Mouse (Mus musculus) embryonic facial prominence, embryonic 10.5 days (tissue): ENCODE measurements at regions not wholly inside any gene's neighbourhood (a gene's known extent, or its start where the extent isn't known, plus 50 kb on each side); places are given as distances from the start of the nearest gene placed in this dataset.

Experiments
- DNase-seq: peaks from one replicate; pipeline ENCODE4 v3.0.0-alpha.2; 2017; ENCODE audit warnings: low spot score
- H3K27ac ChIP-seq: fragments of 300-500 bp; sonication (generic); replicated peaks from 2 replicates; pipeline ENCODE4 v1.5.1; 2016; ENCODE audit warnings: mild to moderate bottlenecking
- H3K27me3 ChIP-seq: fragments of 300-500 bp; sonication (generic); replicated peaks from 2 replicates; pipeline ENCODE4 v1.6.1; 2016; ENCODE audit warnings: low read depth, mild to moderate bottlenecking; ENCODE audit not compliant: poor library complexity, severe bottlenecking
- H3K36me3 ChIP-seq: fragments of 300-500 bp; sonication (generic); replicated peaks from 2 replicates; pipeline ENCODE4 v1.6.1; 2016; ENCODE audit warnings: mild to moderate bottlenecking, moderate library complexity
- H3K4me1 ChIP-seq: fragments of 300-500 bp; sonication (generic); 2 replicates; pipeline ENCODE4 v1.6.1; 2016
- H3K4me3 ChIP-seq: fragments of 300-500 bp; sonication (generic); 2 replicates; pipeline ENCODE4 v1.5.1; 2016; ENCODE audit warnings: mild to moderate bottlenecking, moderate library complexity
- H3K9me3 ChIP-seq: fragments of 300-500 bp; sonication (generic); 2 replicates; pipeline ENCODE4 v1.6.1; 2016; ENCODE audit warnings: mild to moderate bottlenecking
- WGBS: fragments of 180-500 bp; shearing (Covaris S2); methylation state at CpG from one replicate; pipeline ENCODE4 v1.1.7; 2016; 5-methylcytosine and 5-hydroxymethylcytosine counted together

DNA sequence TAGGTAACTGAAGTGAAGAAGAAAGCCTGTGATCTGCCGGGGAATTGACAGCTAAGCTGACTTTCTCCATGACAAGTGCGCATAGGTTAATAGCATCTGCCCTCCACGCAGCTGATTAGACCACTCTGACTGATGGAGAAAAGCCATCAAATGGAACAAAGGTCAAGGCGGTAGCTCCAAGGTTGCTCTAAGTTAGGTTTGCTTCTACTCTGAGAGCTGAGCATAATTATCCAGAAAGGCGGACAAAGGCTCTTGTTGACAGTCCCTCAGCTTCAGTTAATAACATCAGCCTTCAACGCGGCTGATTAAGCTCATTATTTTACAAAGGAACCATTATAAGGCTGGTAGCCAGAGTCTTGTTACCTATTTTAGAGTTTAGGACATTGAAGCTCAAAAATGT, 54.0 kb upstream of the Enpep start:
- 41% methylated on average over 7 of the region's 7 CpGs for WGBS
- no peaks in the 10 kb centered on the region for H3K36me3 ChIP-seq
- DNase-seq: no peak
- H3K4me3 ChIP-seq: no peak overlapping the region
- peaks cover 21% of the 10 kb centered on the region for H3K4me1 ChIP-seq
- 0 out of 2 replicates have a peak, but pooled peaks cover 3% of the 10 kb centered on the region for H3K9me3 ChIP-seq
- no peak overlapping the region; the same call in 1 of the 2 replicates for H3K27ac ChIP-seq
- no peaks in the 10 kb centered on the region for H3K27me3 ChIP-seq

DNA sequence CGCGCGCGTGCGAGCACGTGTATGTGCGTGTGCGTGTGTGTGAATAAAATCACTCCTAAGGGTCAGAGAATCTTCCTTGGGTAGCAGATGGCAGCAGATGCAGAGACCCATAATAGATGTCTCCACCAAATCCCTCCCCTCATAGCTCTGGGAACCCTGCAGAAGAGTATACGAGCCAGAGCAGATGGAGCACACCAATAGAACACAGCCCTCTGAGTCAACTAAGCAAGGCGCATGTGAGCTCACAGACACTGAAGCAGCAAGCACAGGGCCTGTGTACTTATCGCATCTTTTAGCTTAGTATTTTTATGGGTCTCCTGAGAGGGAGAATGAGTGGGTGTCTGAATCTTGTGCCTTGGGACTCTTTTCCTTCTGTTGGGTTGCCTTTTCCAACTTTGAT, 58.0 kb upstream of the Enpep start:
- Histone ChIP-seq H3K4me3 (no peak overlapping the region), H3K27me3 (no peaks in the 10 kb centered on the region), H3K4me1 (peaks cover 30% of the 10 kb centered on the region), H3K27ac (no peak overlapping the region), H3K9me3 (peaks cover 5% of the 10 kb centered on the region; the same call in 1 of the 2 replicates), H3K36me3 (no peaks in the 10 kb centered on the region)
- no peak for DNase-seq
- 97% methylated on average over 11 of the region's 11 CpGs for WGBS

DNA sequence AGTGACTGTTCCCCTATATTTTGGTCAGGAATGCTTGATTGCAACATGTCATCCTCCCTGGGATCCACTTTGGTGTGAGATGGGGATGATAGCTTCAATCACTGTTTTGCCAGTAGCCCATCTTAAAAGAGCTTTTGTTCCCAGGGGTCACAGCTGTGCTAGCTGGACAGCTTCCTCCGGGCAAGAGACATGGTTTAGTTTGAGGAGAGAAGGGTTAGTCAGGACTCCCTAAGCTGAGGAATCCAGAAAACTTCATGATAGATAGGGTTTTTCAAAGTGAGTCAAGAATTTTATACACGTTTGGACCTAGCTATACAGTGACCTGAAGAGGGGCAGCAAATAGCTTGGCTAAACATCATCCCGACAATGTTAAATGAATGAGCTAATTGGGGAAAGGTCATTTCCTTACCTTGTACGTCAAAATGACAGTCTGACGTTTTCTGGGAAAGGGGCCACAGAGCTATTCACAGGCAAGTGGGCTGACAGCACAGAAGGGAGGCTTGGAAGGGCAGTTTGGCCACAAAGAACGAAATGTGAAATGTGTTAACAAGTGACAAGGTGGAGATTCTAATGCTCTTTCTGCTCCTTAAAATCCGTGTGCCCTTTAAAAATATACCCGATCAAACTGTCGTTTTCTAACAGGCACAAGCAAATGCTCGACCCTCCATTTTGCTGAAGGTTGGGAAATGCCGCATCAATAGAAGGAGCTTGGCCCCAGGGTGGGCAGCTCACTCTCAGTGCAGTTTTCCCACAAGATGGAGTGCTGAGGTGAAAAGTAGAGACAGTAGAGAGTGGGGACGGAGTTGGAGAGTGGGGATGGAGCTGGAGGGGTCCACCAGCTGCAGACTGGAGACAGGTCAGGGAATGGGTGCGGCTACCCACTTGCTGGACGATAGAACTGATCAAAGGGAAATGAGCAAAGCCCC, 59.6 kb upstream of the Enpep start:
- H3K4me3 ChIP-seq: no peak overlapping the region
- H3K9me3 ChIP-seq: peaks cover 5% of the 10 kb centered on the region; the same call in 1 of the 2 replicates
- DNase-seq: no peak
- no peak overlapping the region for H3K27ac ChIP-seq
- no peaks in the 10 kb centered on the region for H3K36me3 ChIP-seq
- 55% methylated on average over 14 of the region's 14 CpGs for WGBS
- H3K27me3 ChIP-seq: no peaks in the 10 kb centered on the region
- peaks cover 20% of the 10 kb centered on the region for H3K4me1 ChIP-seq

DNA sequence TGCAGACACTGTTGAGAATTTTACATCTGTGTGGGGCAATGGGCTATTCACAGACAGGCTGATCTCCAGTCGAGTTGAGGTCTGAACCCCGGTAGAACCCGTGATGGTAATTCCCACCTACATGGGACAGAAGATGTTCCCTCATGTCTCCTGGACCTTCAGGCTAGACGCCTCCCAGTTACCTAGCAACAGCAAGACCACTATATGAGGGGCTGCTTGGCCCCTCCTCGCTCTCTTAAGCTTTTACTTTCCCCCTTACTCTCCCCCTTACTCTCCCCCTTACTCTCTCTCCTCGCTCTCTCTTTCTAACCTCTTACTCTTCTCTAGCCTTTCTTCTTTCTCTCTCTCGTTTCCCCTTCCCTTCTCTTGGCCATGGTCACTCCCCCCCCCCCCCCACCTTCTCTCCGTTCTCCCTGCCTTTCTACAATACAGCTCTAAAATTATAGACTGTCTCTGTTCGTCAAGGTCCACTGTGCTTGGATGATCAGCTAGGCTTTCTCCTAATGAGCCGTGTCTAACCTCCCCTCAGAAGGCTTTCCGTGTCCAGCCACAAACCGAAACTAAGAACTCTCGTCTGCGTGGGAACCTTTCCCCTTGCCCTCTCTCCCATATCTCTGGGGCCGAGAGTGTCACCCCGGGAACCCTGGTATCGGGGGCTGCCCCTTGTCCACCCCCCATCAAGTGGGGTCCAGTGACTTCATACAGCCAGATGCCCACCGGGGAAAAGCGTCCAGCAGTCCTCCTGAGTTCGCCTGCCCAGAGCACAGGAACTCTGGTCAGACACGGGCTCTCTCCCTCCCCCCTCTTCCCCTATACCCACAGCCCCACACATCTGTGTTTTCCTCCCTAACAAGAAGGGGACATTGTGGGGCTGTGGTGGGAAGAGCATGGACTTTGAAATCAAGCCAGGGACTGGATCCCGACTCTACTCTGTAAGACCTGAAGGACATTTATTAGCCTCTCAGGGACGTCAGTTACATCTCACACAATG, 60.6 kb upstream of the Enpep start:
- peak overlapping the region; percentile 20; the same call in 1 of the 2 replicates for H3K27ac ChIP-seq
- H3K4me3 ChIP-seq: no peak overlapping the region

DNA sequence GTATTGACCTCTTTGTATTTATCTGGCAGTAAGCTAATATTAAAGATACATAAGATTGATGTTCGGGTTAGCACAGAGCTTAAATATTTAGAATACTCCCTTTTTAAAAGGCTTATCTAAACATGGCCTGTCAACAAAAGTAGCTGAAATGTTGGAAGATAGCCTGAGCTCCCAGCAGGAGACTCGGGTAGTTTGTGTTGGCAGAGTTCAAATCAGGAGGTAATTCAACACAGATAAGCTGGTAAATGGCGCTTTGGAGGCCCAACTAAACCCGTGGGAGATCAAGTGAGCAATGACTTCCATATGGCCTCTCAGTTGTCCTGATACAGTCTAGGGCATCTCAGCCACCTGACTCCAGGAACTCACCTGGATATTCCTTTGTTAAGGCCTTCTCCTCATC, 65.0 kb upstream of the Enpep start:
- peaks cover 1% of the 10 kb centered on the region; the same call in 1 of the 2 replicates for H3K4me1 ChIP-seq
- no peak overlapping the region for H3K4me3 ChIP-seq
- WGBS: 50% methylated on average over 4 of the region's 4 CpGs
- no peak for DNase-seq
- no peak overlapping the region for H3K27ac ChIP-seq
- H3K27me3 ChIP-seq: no peaks in the 10 kb centered on the region
- H3K36me3 ChIP-seq: no peaks in the 10 kb centered on the region
- peaks cover 2% of the 10 kb centered on the region; the same call in 1 of the 2 replicates for H3K9me3 ChIP-seq

More for the DNA sequence above, 60.6 kb upstream of the Enpep start:
- H3K36me3 ChIP-seq: no peaks in the 10 kb centered on the region
- 80% methylated on average over 23 of the region's 23 CpGs for WGBS
- DNase-seq: no peak
- H3K27me3 ChIP-seq: no peaks in the 10 kb centered on the region
- H3K4me1 ChIP-seq: peaks cover 15% of the 10 kb centered on the region
- H3K9me3 ChIP-seq: peaks cover 2% of the 10 kb centered on the region; the same call in 1 of the 2 replicates

DNA sequence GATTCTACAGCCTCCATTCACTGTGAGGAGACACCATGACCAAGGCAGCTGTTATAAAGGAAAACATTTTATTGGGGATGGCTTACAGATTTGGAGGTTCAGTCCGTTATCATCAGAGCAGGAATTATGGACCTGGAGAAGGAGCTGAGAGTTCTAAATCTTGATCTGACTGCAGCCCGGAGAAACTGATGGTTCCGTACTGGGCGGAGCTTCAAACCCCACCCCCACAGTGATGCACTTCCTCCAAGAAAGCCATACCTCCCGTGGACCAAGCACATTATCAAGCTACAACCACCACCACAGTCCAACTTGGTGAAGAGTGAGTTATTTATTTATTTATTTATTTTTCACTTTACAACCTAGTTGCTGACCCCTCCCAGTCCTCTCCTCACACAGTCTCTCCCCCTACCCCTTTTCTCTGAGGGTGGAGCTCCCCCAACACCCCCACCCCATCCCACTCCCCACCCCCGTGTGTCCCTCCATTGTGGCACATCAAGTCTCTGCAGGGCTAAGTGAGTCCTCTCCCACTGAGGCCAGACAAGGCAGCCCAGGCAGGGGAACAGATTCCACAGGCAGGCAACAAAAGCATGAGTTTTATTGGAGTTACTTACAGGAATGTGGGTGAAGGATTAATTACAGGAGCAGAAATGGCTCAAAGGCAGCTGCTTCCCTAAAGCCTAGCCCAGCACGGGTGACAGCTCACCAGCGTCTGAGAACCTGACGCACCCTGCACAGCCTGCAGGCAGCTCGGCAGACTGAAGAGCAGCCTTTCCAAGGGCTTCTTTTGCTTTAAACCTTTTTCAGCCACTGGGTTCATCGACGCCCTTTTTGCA, 67.8 kb upstream of the Enpep start:
- no peak overlapping the region for H3K4me3 ChIP-seq
- no peaks in the 10 kb centered on the region for H3K9me3 ChIP-seq
- H3K27ac ChIP-seq: no peak overlapping the region
- DNase-seq: no peak
- no peaks in the 10 kb centered on the region for H3K27me3 ChIP-seq
- no peaks in the 10 kb centered on the region; the same call in 1 of the 2 replicates for H3K4me1 ChIP-seq
- H3K36me3 ChIP-seq: no peaks in the 10 kb centered on the region
- 75% methylated on average over 12 of the region's 12 CpGs for WGBS

DNA sequence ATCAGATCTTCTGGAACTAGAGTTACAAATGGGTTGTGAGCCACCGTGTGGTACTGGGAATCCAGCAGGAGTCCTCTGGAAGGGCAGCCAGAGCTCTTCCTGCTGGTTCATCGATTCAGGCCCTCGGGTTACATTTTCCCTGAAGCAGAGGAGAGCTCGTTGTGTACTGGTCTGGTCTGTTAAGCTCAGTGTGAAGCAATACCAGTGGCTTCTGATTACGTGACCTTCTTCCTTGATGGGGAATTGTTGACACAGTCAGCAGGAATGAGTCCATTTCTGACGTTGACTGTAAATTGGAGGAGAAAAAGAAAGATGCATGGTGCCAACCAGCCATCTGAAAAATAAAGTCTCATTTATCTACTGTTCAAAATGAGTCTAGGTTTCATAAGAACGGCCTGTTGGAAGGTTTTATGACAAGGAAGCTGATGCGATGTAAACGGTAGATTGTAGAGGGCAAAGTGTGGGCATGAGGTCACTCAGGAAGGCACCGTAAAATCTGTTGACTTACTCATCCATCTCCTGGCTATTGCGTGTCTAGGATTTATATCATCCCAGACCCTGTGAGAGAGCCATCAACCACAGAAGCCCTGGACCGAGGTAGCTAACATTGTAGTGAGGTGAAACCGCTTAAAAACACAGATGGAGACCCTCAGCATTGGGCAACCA, 79.0 kb upstream of the Enpep start:
- DNase-seq: no peak
- no peak overlapping the region; the same call in 1 of the 2 replicates for H3K27ac ChIP-seq
- WGBS: 88% methylated on average over 13 of the region's 13 CpGs
- peaks cover 23% of the 10 kb centered on the region for H3K4me1 ChIP-seq
- H3K36me3 ChIP-seq: no peaks in the 10 kb centered on the region
- no peak overlapping the region for H3K4me3 ChIP-seq
- H3K9me3 ChIP-seq: no peaks in the 10 kb centered on the region
- H3K27me3 ChIP-seq: no peaks in the 10 kb centered on the region

DNA sequence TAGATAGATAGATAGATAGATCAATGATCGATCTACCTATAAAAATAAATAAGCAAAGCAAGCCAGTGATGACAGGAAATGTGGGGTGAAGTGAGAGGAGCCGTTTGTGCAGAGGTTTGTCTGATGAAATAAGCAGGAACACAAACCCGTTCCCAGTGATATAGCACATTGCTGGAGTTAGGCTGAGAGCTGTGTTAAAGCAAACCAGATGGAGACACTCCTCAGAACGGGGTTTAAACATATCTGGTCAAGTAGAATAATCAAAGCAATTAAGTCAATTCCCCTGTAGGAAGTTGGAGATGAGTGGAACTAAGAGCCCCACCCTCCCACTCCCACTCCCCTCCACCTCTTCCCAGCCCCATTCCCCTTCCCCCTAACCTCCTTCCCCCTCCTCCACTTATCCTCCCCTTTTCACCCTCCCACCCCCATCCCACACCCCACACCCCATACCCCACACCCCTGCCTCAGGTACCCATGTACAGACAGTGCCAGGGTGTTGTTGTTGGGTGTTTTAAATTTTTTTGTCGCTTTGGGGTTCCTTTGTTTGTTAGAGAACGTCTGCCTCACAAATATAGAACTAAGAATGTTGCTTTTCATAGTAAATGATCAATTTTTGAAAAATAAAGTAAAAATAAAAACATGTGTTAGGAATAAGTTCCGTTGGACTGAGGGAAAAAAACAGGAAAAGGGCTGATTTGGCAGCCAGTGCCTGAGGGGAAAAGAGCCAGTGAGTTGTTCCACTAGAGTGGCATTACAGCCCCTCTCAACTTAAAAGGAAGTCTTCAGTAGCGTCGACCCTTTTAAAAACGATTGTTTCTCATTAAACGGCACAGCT, 79.8 kb upstream of the Enpep start:
- Histone ChIP-seq H3K4me3 (no peak overlapping the region), H3K27ac (peak overlapping the region; percentile 73), H3K27me3 (no peaks in the 10 kb centered on the region), H3K36me3 (no peaks in the 10 kb centered on the region), H3K4me1 (peaks cover 23% of the 10 kb centered on the region), H3K9me3 (no peaks in the 10 kb centered on the region)
- peak; percentile 47 for DNase-seq
- WGBS: 42% methylated on average over 11 of the region's 11 CpGs

DNA sequence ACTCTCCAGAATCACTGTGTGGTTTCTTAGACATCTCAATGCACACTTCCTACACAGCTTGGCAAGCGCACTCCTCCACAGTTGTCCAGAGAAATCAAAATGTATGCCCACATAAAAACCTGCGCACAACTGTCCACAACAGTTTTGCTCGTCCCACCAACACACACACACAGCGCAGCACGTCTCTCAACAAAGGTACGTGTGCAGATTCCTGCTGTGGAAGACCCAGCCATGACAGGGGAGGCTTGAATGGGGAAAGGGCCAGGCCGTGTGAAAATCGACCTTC, 80.4 kb upstream of the Enpep start:
- peaks cover 23% of the 10 kb centered on the region for H3K4me1 ChIP-seq
- WGBS: 74% methylated on average over 8 of the region's 8 CpGs
- DNase-seq: no peak
- H3K36me3 ChIP-seq: no peaks in the 10 kb centered on the region
- H3K27me3 ChIP-seq: no peaks in the 10 kb centered on the region
- no peak overlapping the region for H3K4me3 ChIP-seq
- H3K27ac ChIP-seq: peak overlapping the region; percentile 73
- no peaks in the 10 kb centered on the region for H3K9me3 ChIP-seq

DNA sequence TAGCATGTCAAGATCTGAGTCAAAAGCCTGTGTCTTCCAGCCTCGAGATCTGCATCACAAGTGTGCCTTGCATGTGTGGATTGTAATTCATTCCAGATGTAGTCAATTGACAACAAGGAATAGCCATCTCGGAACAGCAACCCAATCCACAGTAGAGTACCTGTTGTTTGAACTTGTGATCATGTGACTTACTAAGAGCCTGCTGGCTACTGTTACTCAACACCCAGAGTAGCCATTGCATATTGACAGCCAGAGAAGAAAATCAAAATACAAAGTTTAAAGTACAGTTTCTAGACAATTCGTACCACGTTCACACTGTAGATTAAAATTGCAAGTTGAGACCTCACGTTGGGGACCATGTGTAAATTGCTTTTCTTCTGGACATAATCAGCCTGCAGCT, 83.1 kb upstream of the Enpep start:
- Histone ChIP-seq H3K4me1 (peaks cover 23% of the 10 kb centered on the region), H3K9me3 (no peaks in the 10 kb centered on the region), H3K27me3 (no peaks in the 10 kb centered on the region), H3K36me3 (no peaks in the 10 kb centered on the region), H3K4me3 (no peak overlapping the region), H3K27ac (no peak overlapping the region)
- 67% methylated on average over 5 of the region's 5 CpGs for WGBS
- DNase-seq: no peak

DNA sequence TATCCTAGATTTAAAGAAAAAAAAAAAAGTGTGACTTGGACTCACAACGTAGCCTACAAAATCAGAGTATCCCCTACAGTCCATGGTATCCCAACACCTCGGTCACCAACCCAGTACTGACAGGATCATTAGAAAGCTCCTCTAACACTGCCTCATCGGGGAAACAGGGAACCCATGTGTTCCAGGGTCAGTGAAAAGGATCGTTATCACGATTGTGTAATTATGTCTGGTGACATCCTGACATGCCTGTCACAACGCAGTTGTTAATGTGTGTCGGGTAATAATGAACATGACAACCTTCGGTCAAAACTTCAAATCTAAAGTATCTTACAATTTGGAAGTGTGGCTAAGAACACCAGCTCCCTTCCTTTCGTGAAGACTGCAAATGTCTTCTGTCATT, 83.8 kb upstream of the Enpep start:
- H3K27me3 ChIP-seq: no peaks in the 10 kb centered on the region
- DNase-seq: no peak
- no peaks in the 10 kb centered on the region for H3K9me3 ChIP-seq
- no peak overlapping the region for H3K27ac ChIP-seq
- H3K36me3 ChIP-seq: no peaks in the 10 kb centered on the region
- 89% methylated on average over 9 of the region's 9 CpGs for WGBS
- no peak overlapping the region for H3K4me3 ChIP-seq
- peaks cover 23% of the 10 kb centered on the region for H3K4me1 ChIP-seq
